Mouse (Mus musculus) erythroblast, embryonic 14.5 days (primary cell): Measurements from ENCODE around the gene Pcsk1.

Experiments
- GATA1 ChIP-seq: IDR thresholded peaks from 2 replicates; pipeline ENCODE4 v1.6.1; 2012; ENCODE audit warnings: low read length, inconsistent platforms, mixed read lengths
- TAL1 ChIP-seq: IDR thresholded peaks from 3 replicates; pipeline ENCODE4 v1.6.1; 2012; ENCODE audit warnings: low read length, inconsistent platforms, mixed read lengths

- TF ChIP-seq GATA1 (no peak), TAL1 (no peak)
Observed at GRCm38 (mm10) chr13:75090411-75090779, 769 bp downstream of the Pcsk1 start.
